Mouse (Mus musculus): ENCODE results near the gene Loxl1. TPM values are rescaled to one million over a fixed set of nuclear protein-coding genes. Genes with fewer than 3 reads are reported as not detected.
"Not testable (repeated sequence)": the region's sequence is repeated elsewhere in the genome, so short reads cannot be mapped to it uniquely, and the experiment has no call there.

Gene Loxl1
- total RNA-seq, 2 experiments from 2014 or later = 77.2 to 87.1 TPM

- no peak for DNase-seq
Measured at GRCm38 (mm10) chr9:58275797-58276196, 37.2 kb downstream of the Loxl1 start.

- peak; percentile 37 for DNase-seq
Measured at GRCm38 (mm10) chr9:58275115-58275774, 37.7 kb downstream of the Loxl1 start.

- no peak for DNase-seq
Measured at GRCm38 (mm10) chr9:58274626-58275025, 38.4 kb downstream of the Loxl1 start.

GRCm38 (mm10) chr9:58274101-58274604 is 38.8 kb downstream of the Loxl1 start:
- no peak for DNase-seq

GRCm38 (mm10) chr9:58272855-58273254 is 40.1 kb downstream of the Loxl1 start:
- DNase-seq = no peak

GRCm38 (mm10) chr9:58272068-58272541 is 40.9 kb downstream of the Loxl1 start:
- DNase-seq = no peak

GRCm38 (mm10) chr9:58271551-58271950 is 41.4 kb downstream of the Loxl1 start:
- not testable (repeated sequence) for DNase-seq

GRCm38 (mm10) chr9:58271109-58271508 is 41.9 kb downstream of the Loxl1 start:
- DNase-seq = no peak

- DNase-seq = no peak
Measured at GRCm38 (mm10) chr9:58270081-58270480, 42.9 kb downstream of the Loxl1 start.

- DNase-seq = peak; percentile 75
Measured at GRCm38 (mm10) chr9:58268384-58269313, 44.3 kb downstream of the Loxl1 start.

GRCm38 (mm10) chr9:58267046-58267445 is 45.9 kb downstream of the Loxl1 start:
- DNase-seq = no peak

- DNase-seq = no peak
Measured at GRCm38 (mm10) chr9:58266571-58267011, 46.4 kb downstream of the Loxl1 start.

GRCm38 (mm10) chr9:58265368-58265767 is 47.6 kb downstream of the Loxl1 start:
- no peak for DNase-seq

GRCm38 (mm10) chr9:58262507-58262906 is 50.5 kb downstream of the Loxl1 start:
- no peak for DNase-seq

- no peak for DNase-seq
Measured at GRCm38 (mm10) chr9:58255704-58256685, 57.0 kb downstream of the Loxl1 start.

- DNase-seq = no peak
Measured at GRCm38 (mm10) chr9:58255105-58255504, 57.9 kb downstream of the Loxl1 start.

- not testable (repeated sequence) for DNase-seq
Measured at GRCm38 (mm10) chr9:58253805-58254122, 59.2 kb downstream of the Loxl1 start.

GRCm38 (mm10) chr9:58253033-58253804 is 59.8 kb downstream of the Loxl1 start, which contains the start of gene Stoml1:
TSS of gene Stoml1 (plus strand) at chr9:58253164.
- DNase-seq = peak; percentile 96

- DNase-seq = not testable (repeated sequence)
Measured at GRCm38 (mm10) chr9:58250730-58251129, 62.3 kb downstream of the Loxl1 start.

GRCm38 (mm10) chr9:58250322-58250721 is 62.7 kb downstream of the Loxl1 start:
- no peak for DNase-seq

- DNase-seq = peak; percentile 81
Measured at GRCm38 (mm10) chr9:58249592-58250192, 63.3 kb downstream of the Loxl1 start, which contains the start of gene Pml. TSS of gene Pml (minus strand) at chr9:58249786.

Data from heart, postnatal 4 days (tissue).